Mouse (Mus musculus): Measurements from ENCODE around the gene Leprot.

Gene Leprot

GRCm38 (mm10) chr4:101664766-101665165, 17.2 kb downstream of the Leprot start:
- no peak for DNase-seq

GRCm38 (mm10) chr4:101669161-101669560, 21.6 kb downstream of the Leprot start:
- no peak for DNase-seq

DNA sequence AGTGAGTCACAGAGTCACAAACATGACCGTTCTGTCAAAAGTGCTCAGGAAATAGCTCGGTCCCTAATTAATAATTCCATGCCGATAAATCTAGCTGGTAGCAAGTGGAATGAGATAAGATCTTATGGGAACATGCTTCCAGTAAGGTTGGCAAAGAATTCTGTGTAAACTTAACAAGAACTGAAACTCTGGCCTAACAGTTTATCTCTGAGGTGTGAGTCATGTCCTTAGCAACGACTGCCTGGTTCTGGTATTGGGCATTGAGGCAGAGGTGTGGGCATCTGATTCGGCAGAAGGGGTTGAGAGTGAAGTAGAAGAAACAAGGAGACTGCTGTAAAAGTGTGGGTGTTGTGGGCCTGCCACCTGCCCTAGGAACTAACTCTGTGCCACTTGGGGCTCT, 22.3 kb downstream of the Leprot start:
- no peak for DNase-seq

- no peak for DNase-seq
Observed at GRCm38 (mm10) chr4:101674790-101675189, 27.3 kb downstream of the Leprot start.

- no peak for DNase-seq
Observed at GRCm38 (mm10) chr4:101675726-101676125, 28.2 kb downstream of the Leprot start.

- no peak for DNase-seq
Observed at GRCm38 (mm10) chr4:101682620-101683019, 35.1 kb downstream of the Leprot start.

DNA sequence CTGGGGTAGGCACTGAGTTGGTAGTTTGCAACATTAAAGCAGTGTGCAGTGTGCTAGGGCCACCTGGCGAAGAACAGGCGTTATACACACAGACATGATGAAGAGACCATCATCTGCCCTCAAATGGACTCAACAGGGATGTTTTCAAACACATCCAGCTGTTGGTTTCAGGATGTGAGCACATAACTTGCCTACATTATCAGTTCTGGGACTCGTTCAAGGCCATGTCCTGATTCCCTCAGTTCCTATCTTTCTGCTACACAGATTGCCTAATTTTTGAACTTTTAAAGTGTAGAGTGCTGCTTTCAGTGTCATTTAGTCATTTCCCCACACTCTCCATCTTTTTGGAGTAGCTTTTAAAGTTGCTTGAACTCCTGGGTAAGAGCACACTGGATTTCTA, 35.6 kb downstream of the Leprot start:
- no peak for DNase-seq

- no peak for DNase-seq
Observed at GRCm38 (mm10) chr4:101684821-101685220, 37.3 kb downstream of the Leprot start.

DNA sequence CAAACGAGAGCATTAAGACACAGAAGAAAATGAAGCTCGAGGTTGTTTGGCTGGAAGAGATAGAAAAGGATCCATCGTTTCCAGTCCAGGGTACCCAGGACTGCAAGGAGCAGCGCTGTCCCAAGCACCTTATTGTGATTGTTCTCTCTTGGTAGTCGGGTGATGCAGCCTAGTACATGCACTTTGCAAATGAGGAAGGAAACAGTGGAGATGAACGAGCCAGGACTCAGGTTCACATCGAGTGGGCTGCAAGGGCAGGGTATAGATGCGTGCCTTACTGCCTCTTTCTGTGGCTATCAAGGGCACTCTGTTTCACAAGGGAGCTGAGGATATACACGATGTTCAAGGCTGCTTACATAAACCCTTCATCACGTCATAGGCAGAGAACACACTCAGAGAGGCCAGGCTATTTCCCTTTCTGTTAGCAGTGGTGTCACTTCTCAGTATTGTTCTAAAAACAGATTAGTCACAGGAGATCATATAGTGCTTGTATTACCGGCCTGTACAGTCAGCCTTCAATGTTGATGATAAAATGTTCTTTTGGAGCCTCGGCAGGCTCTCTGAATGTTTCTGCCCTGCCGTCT, 38.8 kb downstream of the Leprot start:
- DNase-seq = no peak

- DNase-seq = no peak
Observed at GRCm38 (mm10) chr4:101689241-101689640, 41.7 kb downstream of the Leprot start.

GRCm38 (mm10) chr4:101689645-101690044, 42.1 kb downstream of the Leprot start:
- no peak for DNase-seq

GRCm38 (mm10) chr4:101692892-101693291, 45.4 kb downstream of the Leprot start:
- DNase-seq = no peak

GRCm38 (mm10) chr4:101694529-101694928, 47.0 kb downstream of the Leprot start:
- no peak for DNase-seq

- no peak for DNase-seq
Observed at GRCm38 (mm10) chr4:101697236-101697635, 49.7 kb downstream of the Leprot start.

DNA sequence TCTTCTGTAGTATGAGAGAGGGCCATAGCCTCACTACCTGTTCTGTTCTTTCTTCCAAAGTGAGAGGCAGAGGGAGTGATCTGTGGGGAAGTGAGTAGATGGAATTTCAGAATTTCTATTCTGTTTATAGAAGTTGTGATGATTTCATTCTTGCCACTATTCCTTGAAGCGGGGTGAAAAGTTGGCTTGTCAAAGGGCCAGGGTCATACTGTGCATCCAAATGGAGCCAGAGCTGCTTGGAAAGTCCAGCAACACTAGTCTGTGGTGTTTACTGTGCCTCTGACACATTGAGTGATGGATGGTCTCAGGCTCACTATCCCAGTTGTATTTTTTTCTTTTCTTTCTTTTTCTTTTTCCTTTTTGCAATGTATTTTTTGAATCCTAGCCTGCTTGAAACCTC, 51.9 kb downstream of the Leprot start:
- no peak for DNase-seq

DNA sequence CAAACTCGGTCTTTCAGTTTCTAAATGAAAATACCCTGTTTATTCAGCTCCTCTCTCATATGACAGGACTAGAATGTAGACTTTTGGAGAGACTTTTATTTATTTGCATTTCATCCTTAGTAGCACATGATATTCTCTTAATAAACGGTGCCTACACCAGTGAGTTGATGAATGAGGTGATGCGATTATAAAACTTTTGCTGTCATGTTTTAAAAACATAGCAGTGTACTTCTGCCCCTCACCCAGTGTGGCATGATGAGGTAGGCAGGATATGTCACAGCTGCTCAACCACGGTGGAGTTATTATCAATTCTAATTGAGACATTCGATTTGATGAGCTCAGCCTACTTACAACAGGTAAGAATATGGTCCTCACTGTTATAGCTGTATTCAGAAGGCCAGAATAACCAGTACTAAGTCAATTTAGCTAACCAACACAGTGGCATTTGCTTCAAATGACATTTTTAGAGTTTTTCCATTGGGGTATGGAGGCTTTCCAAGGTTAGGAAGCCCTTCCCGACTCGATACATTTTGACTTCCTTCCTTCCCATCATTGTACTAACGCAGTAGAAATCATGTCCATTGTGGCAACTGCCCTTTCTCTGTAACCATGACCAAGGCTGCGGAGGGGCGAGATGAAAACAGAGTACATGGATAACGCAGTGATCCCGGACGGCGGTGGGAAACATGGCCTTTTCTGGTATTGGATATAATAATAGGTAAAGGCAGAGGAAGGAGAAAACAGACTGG, 53.5 kb downstream of the Leprot start:
- no peak for DNase-seq

GRCm38 (mm10) chr4:101705325-101705724, 57.8 kb downstream of the Leprot start:
- no peak for DNase-seq

- no peak for DNase-seq
Observed at GRCm38 (mm10) chr4:101707234-101707633, 59.7 kb downstream of the Leprot start.

DNA sequence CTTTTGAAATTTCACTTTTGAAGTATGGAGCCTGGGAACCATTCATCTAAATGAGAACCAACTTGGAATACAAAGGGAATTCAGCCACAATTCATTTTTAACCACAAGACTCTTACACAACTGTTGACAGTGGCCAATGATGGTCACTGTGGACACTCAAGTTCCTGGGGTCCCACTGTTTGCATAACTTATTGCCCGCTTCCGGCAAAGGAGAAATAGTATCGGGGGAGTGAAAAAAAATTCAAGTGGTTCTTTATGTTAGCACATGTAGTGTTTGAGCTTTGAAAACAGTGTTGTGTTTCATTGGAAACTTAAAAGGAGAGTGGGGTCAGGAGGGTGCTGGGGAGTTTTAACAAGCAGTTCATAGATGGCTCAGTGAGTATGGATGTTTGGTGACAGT, 60.4 kb downstream of the Leprot start:
- DNase-seq = no peak

Measured in thymus, postnatal 14 days (tissue).